Mouse (Mus musculus) bone marrow, adult 2 months (tissue): Measurements from ENCODE around the gene Ifnk.

Experiments
- CTCF ChIP-seq: fragments of 200-500 bp; IDR thresholded peaks from 2 replicates; pipeline ENCODE4 v1.5.1; 2011; ENCODE audit warnings: low read length, control low read depth; ENCODE audit not compliant: control insufficient read depth, insufficient read depth
- POLR2A ChIP-seq: fragments of 200-500 bp; IDR thresholded peaks from 2 replicates; pipeline ENCODE4 v1.6.1; 2011; ENCODE audit warnings: low read depth, mild to moderate bottlenecking, control low read depth, low read length, borderline replicate concordance; ENCODE audit not compliant: control insufficient read depth

DNA sequence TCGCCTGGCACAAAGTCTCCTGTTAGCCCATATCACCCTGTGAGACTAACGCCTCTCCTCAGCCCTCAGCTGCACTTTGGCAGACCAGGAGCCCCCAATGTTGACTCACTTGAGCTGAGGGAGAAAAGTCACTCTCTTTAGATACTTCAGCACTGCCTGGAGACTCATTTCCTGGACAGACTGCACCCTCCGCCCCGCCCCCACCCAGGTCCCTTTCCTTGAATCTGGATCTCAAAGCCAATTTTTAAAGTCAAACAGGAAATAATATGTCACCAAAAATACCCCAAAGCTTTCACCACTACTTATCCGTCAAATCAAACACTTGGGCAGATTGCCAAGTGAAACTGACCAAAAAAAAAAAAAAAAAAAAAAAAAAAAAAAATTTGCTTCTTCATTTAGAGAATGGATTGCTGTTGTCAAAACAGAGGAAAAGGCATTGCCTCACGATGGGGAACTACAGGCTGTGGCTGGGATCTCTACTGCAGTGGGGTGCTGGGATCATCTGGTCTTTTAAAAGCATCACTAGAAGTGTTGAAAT lies 21.4 kb upstream of the Ifnk start:
- TF ChIP-seq POLR2A: no peak
- TF ChIP-seq CTCF: no peak
